Mouse (Mus musculus) c-Kit-positive CD71-positive TER-119-positive erythroid progenitor cells, embryonic 14.5 days (primary cell): ENCODE data around the gene Fbxl19.

Experiments used
- DNase-seq: peaks from one replicate; pipeline ENCODE4 v3.0.0-alpha.2; 2013; ENCODE audit warnings: low spot score

The Fbxl19 gene

GRCm38 (mm10) chr7:127801010-127801621 lies 56.8 kb downstream of the Fbxl19 start:
- no peak for DNase-seq

GRCm38 (mm10) chr7:127802313-127802712 lies 58.0 kb downstream of the Fbxl19 start:
- DNase-seq: no peak

GRCm38 (mm10) chr7:127808821-127809220 lies 64.5 kb downstream of the Fbxl19 start:
- DNase-seq: no peak

- no peak for DNase-seq
These were observed 65.5 kb downstream of the Fbxl19 start for GRCm38 (mm10) chr7:127809846-127810245.

GRCm38 (mm10) chr7:127810650-127811049 lies 66.3 kb downstream of the Fbxl19 start:
- no peak for DNase-seq

- DNase-seq: no peak
These were observed 66.9 kb downstream of the Fbxl19 start for GRCm38 (mm10) chr7:127811240-127811639.

GRCm38 (mm10) chr7:127812292-127812691 lies 67.9 kb downstream of the Fbxl19 start:
- DNase-seq: no peak

- no peak for DNase-seq
These were observed 69.5 kb downstream of the Fbxl19 start for GRCm38 (mm10) chr7:127813821-127814220.

- DNase-seq: no peak
These were observed 70.0 kb downstream of the Fbxl19 start for GRCm38 (mm10) chr7:127814241-127814921.

GRCm38 (mm10) chr7:127815116-127815665 lies 70.8 kb downstream of the Fbxl19 start:
- DNase-seq: no peak

- no peak for DNase-seq
These were observed 71.8 kb downstream of the Fbxl19 start for GRCm38 (mm10) chr7:127815954-127816821.

- no peak for DNase-seq
These were observed 72.7 kb downstream of the Fbxl19 start for GRCm38 (mm10) chr7:127817053-127817452.

- DNase-seq: no peak
These were observed 73.4 kb downstream of the Fbxl19 start for GRCm38 (mm10) chr7:127817776-127818175.
